Mouse (Mus musculus): ENCODE data around the gene Tmem158. TPM values are rescaled to one million over a fixed set of nuclear protein-coding genes. Genes with fewer than 3 reads are reported as not detected.

Tmem158 gene
- 0.39 TPM in 1 of 4 replicates, not detected in the others for total RNA-seq (2023; ENCODE audit: inconsistent age)

GRCm38 (mm10) chr9:123260611-123261021, at the start of gene Tmem158:
TSS of gene Tmem158 (minus strand) at chr9:123260764.

GRCm38 (mm10) chr9:123215621-123216440, 44.7 kb downstream of the Tmem158 start, which contains the start of gene Cdcp1:
TSS of gene Cdcp1 (minus strand) at chr9:123216038.

Other genes starting within 250 kb of the Tmem158 start
- gene Tmem42, start 239.4 kb downstream of the Tmem158 start, total RNA-seq (2023; ENCODE audit: inconsistent age) = 13.5 to 18.0 TPM (median 17.4 TPM) in 4 replicates
- 0.54 TPM in 1 of 4 replicates, not detected in the others for gene Tgm4, start 226.0 kb downstream of the Tmem158 start, total RNA-seq (2023; ENCODE audit: inconsistent age)
- gene Zdhhc3, start 147.6 kb downstream of the Tmem158 start, total RNA-seq (2023; ENCODE audit: inconsistent age) = 38.7 to 46.7 TPM (median 43.4 TPM) in 4 replicates
- 34.0 to 45.3 TPM (median 37.9 TPM) in 4 replicates for gene Exosc7, start 147.5 kb downstream of the Tmem158 start, total RNA-seq (2023; ENCODE audit: inconsistent age)
- gene Clec3b, start 109.8 kb downstream of the Tmem158 start, total RNA-seq (2023; ENCODE audit: inconsistent age) = 0.58 to 1.3 TPM (median 0.87 TPM) in 3 of 4 replicates, not detected in the other
- not detected in 4 replicates for gene Cdcp1, start 44.7 kb downstream of the Tmem158 start, total RNA-seq (2023; ENCODE audit: inconsistent age)
- gene Lars2, start 106.2 kb upstream of the Tmem158 start, total RNA-seq (2023; ENCODE audit: inconsistent age) = 295 to 419 TPM (median 375 TPM) in 4 replicates
- 124 to 140 TPM (median 138 TPM) in 4 replicates for gene Limd1, start 217.9 kb upstream of the Tmem158 start, total RNA-seq (2023; ENCODE audit: inconsistent age)

Data from B cell, adult (primary cell).